Mouse (Mus musculus) hindbrain, embryonic 10.5 days (tissue): ENCODE measurements around the gene Ptov1. TPM values are rescaled to one million over a fixed set of nuclear protein-coding genes. Genes with fewer than 3 reads are reported as not detected.

Experiments
- DNase-seq: peaks from one replicate; pipeline ENCODE4 v3.0.0-alpha.2; 2017; ENCODE audit warnings: low spot score
- H3K27ac ChIP-seq: fragments of 300-500 bp; sonication (generic); 2 replicates; pipeline ENCODE4 v1.5.1; 2016; ENCODE audit warnings: mild to moderate bottlenecking, moderate library complexity
- H3K27me3 ChIP-seq: fragments of 300-500 bp; sonication (generic); 2 replicates; pipeline ENCODE4 v1.6.1; 2016; ENCODE audit warnings: mild to moderate bottlenecking; ENCODE audit not compliant: poor library complexity, insufficient read depth, severe bottlenecking
- H3K36me3 ChIP-seq: fragments of 300-500 bp; sonication (generic); 2 replicates; pipeline ENCODE4 v1.6.1; 2016; ENCODE audit warnings: mild to moderate bottlenecking, moderate library complexity
- H3K4me1 ChIP-seq: fragments of 300-500 bp; sonication (generic); replicated peaks from 2 replicates; pipeline ENCODE4 v1.6.1; 2016; ENCODE audit warnings: mild to moderate bottlenecking
- H3K4me3 ChIP-seq: fragments of 300-500 bp; sonication (generic); 2 replicates; pipeline ENCODE4 v1.5.1; 2016; ENCODE audit warnings: mild to moderate bottlenecking, moderate library complexity
- H3K9me3 ChIP-seq: fragments of 300-500 bp; sonication (generic); 2 replicates; pipeline ENCODE4 v1.6.1; 2016; ENCODE audit warnings: mild to moderate bottlenecking, moderate library complexity
- WGBS: fragments of 180-500 bp; shearing (Covaris S2); methylation state at CpG from one replicate; pipeline ENCODE4 v1.1.7; 2016; 5-methylcytosine and 5-hydroxymethylcytosine counted together
- polyA plus RNA-seq: library from polyadenylated mRNA; unstranded; fragments of >200 nt; fragmentation: Nextera tagmentation; extraction: Ambion mirVana; gene quantifications from 2 replicates; pipeline ENCODE4 v1.2.1, GENCODE M21; 2016

The Ptov1 gene
- 478 and 579 TPM in 2 replicates for polyA plus RNA-seq

DNA sequence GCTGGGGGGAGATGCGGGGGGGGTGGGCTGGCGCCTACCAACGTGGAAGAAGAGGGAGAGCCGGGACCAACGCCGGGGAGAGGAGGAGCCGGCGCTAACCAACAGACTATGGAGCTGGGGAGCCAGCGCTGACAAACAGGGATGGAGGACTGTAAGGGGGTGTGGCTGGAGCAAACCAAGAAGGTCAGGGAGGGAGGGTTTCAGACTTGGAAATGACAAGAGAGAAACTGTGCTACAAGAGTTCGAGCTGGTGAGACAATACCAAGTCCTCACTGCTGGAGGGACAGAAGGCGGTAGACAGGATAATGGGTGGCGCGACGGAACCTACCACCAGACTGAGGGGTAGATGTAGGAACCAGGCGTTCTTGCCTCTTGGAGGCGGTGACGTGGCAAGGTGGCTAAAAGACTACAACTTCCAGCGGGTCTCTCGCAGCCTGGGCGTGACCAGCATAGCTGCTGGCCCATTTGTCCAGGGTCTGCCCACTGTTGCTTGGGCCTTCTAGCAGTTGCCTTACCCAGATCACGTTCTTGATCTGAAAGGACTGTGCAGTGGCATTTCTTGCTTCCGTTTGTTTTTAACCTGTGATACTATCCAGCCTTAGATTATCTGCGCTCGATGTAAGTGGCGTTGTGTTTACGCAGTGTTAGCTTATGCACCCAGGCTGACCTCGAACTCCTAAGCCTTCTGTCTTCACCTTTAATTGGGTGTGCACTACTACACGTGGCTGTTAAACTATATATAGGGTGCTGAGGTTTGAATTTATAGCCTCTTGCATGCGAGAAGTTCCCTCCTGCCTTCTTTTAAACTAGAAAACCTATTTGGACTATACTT lies at the start of gene Ptov1:
Ptov1 (minus strand) TSS at position 92 of the 832 bp plus-strand sequence.
- no peaks in the 10 kb centered on the region for H3K9me3 ChIP-seq
- peaks cover 32% of the 10 kb centered on the region for H3K36me3 ChIP-seq
- peak within 1 kb of the TSS; percentile 95 for H3K4me3 ChIP-seq
- 13% methylated on average over 29 of the region's 29 CpGs for WGBS
- peaks cover 58% of the 10 kb centered on the region for H3K4me1 ChIP-seq
- H3K27ac ChIP-seq: peak within 1 kb of the TSS; percentile 100
- H3K27me3 ChIP-seq: no peaks in the 10 kb centered on the region
- peak; percentile 96 for DNase-seq

DNA sequence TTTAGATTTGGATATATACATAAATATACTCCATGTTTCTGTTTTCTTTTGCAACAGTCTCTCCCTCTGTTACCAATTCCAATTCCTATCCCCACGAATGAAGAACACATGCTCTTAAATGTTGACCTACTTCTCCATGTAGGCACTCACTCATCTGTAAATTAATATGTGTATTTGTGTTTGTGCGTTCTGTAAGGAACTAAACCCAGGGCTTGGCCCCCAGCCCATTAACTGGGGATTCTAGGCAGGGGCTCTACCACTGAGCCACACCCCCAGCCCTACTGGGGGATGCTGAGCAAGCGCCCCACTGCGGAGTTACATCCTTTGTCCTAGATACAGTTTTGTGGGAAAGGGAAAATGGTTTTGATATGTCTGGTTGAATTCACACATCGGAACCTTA lies 49.5 kb upstream of the Ptov1 start:
- no peaks in the 10 kb centered on the region for H3K4me1 ChIP-seq
- H3K36me3 ChIP-seq: peaks cover 87% of the 10 kb centered on the region
- no peak overlapping the region for H3K4me3 ChIP-seq
- DNase-seq: no peak
- H3K9me3 ChIP-seq: no peaks in the 10 kb centered on the region
- no peak overlapping the region for H3K27ac ChIP-seq
- no peaks in the 10 kb centered on the region for H3K27me3 ChIP-seq
- WGBS: 94% methylated on average over 5 of the region's 5 CpGs

DNA sequence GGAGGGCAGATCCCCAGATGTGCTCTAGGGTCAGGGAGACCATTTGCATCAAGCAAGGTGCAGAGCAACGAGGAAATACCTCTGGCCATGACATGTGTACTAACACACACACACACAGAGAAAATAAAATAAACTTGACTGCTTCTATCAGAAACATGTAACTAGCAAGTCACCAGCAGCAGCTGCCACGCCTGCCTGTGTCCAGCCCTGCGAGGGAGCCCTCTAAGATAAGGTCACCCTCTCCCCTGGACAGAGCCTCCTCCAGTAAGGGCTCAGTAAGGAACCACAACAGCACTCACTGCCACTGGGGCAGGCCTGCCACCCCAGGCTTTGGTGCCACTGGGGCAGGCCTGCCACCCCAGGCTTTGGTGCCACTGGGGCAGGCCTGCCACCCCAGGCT lies 48.6 kb upstream of the Ptov1 start:
- H3K27me3 ChIP-seq: no peaks in the 10 kb centered on the region
- no peak overlapping the region for H3K4me3 ChIP-seq
- H3K27ac ChIP-seq: no peak overlapping the region
- DNase-seq: no peak
- H3K4me1 ChIP-seq: no peaks in the 10 kb centered on the region
- H3K9me3 ChIP-seq: no peaks in the 10 kb centered on the region
- 86% methylated on average over 3 of the region's 3 CpGs for WGBS
- H3K36me3 ChIP-seq: peaks cover 87% of the 10 kb centered on the region

DNA sequence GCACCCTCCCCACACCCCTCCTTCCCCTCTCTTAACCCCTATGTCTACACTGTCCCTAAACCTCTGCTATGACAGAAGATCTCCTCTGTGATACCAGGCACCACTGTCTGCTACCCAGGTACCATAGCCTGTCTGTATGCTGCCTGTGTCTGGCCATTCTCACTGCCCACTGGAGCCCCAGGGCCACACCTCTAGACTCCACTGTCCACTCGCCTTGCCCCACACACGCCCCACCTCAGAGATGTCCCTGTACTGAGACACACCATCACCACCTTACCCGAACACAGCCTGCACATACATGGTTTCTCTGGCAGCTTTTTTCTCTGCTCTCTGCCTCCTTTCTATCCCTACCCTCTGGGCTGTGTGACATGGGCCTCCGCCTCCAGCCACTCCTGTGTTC lies 47.3 kb upstream of the Ptov1 start:
- Histone ChIP-seq H3K27me3 (no peaks in the 10 kb centered on the region), H3K4me3 (no peak overlapping the region), H3K9me3 (no peaks in the 10 kb centered on the region), H3K36me3 (peaks cover 87% of the 10 kb centered on the region), H3K4me1 (no peaks in the 10 kb centered on the region), H3K27ac (no peak overlapping the region)
- WGBS: 92% methylated on average over 4 of the region's 4 CpGs
- no peak for DNase-seq

DNA sequence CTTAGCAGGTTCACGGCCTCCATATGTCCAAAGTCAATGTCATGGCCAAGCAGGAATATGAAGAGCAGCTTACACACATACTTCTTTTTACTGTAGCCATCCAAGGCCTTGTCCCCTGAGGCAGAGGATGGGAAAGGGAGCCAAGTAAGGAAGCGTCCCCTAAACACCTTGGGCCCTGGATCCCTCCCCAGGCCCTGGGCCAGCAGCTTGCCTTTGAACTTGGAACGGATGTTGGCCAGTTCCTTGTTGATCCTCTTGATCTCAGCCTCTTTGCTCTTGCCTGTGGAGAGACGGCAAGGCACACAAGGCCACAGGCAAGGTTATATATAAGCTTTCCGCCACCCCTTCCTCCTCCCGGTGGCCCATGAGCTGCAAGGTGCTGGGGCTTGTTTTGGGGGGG lies 46.6 kb upstream of the Ptov1 start:
- Histone ChIP-seq H3K36me3 (peaks cover 88% of the 10 kb centered on the region), H3K27ac (no peak overlapping the region)
- 92% methylated on average over 6 of the region's 6 CpGs for WGBS

DNA sequence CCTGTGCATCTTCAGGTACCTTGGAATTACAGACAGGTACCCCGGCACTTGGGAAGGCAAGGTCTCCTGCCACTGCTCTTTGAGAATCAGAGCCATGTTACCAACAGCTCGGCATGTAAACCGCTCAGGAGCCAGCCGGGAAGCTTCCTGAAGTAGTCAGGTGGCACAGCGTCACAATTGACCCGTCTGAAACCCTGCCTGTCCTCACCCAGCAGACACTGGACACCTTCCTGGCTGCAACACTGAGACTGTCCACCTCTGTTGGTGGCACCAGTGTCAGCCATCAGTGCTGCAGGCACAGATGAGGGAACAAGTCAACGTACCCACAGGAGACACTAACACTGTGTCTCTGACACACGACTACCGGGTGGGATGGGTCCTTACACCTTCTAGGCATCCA lies 45.7 kb upstream of the Ptov1 start:
- no peaks in the 10 kb centered on the region for H3K4me1 ChIP-seq
- peaks cover 88% of the 10 kb centered on the region for H3K36me3 ChIP-seq
- H3K4me3 ChIP-seq: no peak overlapping the region
- no peaks in the 10 kb centered on the region for H3K9me3 ChIP-seq
- H3K27me3 ChIP-seq: no peaks in the 10 kb centered on the region
- no peak overlapping the region for H3K27ac ChIP-seq
- DNase-seq: no peak
- 94% methylated on average over 9 of the region's 9 CpGs for WGBS

More for the DNA sequence above, 46.6 kb upstream of the Ptov1 start:
- Histone ChIP-seq H3K4me3 (no peak overlapping the region), H3K27me3 (no peaks in the 10 kb centered on the region), H3K4me1 (no peaks in the 10 kb centered on the region), H3K9me3 (no peaks in the 10 kb centered on the region)
- no peak for DNase-seq

DNA sequence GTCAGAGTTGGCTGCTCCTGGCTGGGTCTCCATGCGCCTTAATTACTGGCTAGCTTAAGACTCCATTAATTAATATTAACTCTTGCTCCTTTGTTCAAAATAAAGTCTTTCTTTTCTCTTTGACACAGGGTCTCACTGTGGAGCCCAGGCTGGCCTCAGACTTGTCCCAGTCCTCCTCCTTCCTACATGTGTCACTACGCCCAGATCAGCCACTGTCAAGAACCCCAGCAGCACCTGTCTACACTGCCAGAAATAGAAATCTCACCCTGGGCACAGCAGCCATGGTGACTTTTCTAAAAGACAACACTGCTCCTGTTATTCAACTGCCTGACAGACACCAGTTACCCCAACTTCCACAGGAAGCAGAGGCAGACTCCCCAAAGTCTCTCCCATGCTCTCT lies 44.8 kb upstream of the Ptov1 start:
- Histone ChIP-seq H3K9me3 (no peaks in the 10 kb centered on the region), H3K27ac (no peak overlapping the region), H3K4me1 (no peaks in the 10 kb centered on the region), H3K4me3 (no peak overlapping the region), H3K27me3 (no peaks in the 10 kb centered on the region), H3K36me3 (peaks cover 88% of the 10 kb centered on the region)
- 89% methylated on average over 2 of the region's 2 CpGs for WGBS
- DNase-seq: no peak

DNA sequence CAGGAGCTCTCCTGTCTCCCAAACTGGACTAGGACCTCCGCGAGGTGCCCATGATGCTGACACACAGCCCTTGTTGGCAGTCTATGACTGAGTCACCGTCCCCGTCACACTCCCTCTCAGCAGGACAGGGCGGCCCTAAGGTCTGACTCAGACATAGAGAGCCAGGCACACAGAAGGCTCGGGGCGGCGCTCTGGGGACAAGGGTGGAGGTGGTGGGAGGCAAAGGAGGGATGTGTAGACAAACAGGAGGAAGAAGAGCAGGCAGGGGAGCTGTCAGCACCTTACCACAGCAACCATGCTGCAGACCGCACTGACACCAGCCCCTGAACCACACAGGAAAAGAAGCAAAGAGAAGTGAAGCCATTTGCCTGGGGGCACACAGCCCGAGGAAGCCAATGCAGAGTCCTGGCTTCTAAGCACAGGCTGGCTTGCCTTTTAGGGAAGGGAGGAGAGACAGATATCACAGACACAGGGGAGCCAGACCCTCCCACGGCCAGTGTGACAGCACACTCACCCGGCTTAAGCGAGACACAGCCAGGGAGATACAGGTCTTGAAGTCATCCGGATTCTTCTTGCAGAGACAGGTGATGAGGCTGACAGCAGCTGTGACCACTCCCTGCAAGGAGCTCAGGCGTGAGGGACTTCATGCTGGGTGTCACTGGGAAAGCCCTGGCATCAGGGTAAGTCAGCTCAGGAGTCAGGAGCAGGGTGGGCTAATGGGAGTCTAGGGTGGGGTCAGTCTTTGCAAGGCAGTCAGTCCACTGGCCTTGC lies 39.3 kb upstream of the Ptov1 start:
- WGBS: 89% methylated on average over 15 of the region's 15 CpGs
- H3K4me1 ChIP-seq: no peaks in the 10 kb centered on the region
- H3K9me3 ChIP-seq: no peaks in the 10 kb centered on the region
- no peak overlapping the region for H3K4me3 ChIP-seq
- H3K27me3 ChIP-seq: no peaks in the 10 kb centered on the region
- H3K27ac ChIP-seq: no peak overlapping the region
- H3K36me3 ChIP-seq: peaks cover 100% of the 10 kb centered on the region
- DNase-seq: no peak

DNA sequence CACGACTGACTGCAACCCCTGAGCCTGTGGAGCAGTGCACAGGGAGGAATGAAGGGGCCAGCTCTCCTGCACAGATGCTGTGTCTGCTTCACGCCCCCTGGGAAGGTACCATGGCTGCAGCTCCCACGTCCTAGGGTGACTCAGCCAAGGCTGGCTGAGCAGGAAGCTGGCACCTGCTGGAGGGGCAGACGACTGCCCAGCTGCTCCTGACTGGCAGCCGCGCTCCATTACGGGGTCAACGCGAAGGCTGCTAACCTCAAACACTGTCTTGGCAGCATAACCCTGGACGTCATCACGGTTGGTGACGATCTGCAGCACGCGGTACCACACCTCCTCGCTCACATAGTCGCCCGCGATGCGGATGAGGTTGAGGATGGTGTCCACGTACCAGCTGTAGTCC lies 35.8 kb upstream of the Ptov1 start:
- Histone ChIP-seq H3K4me3 (no peak overlapping the region), H3K9me3 (no peaks in the 10 kb centered on the region), H3K4me1 (peaks cover 18% of the 10 kb centered on the region), H3K36me3 (peaks cover 98% of the 10 kb centered on the region), H3K27ac (no peak overlapping the region), H3K27me3 (no peaks in the 10 kb centered on the region)
- no peak for DNase-seq
- WGBS: 94% methylated on average over 20 of the region's 20 CpGs

DNA sequence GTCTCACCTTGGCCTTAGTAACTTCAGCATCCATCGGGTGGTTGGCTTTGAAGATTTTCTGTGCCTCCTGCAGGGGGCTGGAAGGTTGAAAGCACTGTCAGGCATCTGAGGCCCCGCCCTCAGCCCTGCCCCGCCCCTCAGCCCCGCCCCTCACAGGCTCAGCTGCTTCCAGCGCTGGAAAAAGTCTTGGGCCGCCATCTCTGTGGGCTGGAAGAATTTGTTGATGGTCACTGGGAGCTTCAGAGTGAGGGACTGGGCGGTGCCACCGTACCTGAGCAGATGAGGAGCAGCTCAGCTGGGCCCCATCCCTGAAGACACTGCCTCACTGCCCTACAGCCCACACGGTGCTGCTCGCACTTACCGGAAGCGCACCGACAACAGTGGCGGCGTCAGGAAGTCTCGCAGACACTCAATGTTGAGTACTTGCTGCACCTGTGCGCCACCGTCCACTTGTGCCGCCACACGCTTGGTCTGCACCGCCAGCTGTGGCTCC lies 31.7 kb upstream of the Ptov1 start:
- Histone ChIP-seq H3K9me3 (no peaks in the 10 kb centered on the region), H3K4me3 (peak overlapping the region; percentile 40), H3K27me3 (no peaks in the 10 kb centered on the region), H3K36me3 (peaks cover 77% of the 10 kb centered on the region), H3K27ac (peak overlapping the region; percentile 50), H3K4me1 (peaks cover 54% of the 10 kb centered on the region)
- DNase-seq: peak; percentile 76
- 20% methylated on average over 21 of the region's 21 CpGs for WGBS

DNA sequence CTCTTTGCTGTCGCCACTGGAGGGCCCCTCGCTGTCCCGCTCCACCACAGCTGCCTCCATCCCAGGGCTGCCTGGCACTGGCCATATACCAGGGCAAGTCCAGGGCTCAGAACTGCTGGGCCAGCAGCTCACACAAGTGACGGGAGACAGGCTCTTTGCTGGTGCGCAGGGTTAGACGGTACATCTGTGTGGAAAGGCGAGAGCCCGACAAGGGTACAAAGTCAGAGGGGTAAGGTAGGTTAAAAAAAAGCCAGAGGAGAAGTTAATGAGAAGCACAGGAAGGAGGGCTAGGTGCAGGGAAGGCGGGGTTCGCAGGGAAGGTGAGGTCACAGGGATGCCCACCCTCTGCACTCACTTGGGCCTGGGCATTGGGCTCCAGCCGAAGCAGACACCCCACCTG lies 31.0 kb upstream of the Ptov1 start:
- peak overlapping the region; percentile 50; the same call in 1 of the 2 replicates for H3K27ac ChIP-seq
- H3K36me3 ChIP-seq: peaks cover 71% of the 10 kb centered on the region
- H3K4me3 ChIP-seq: no peak overlapping the region
- WGBS: 83% methylated on average over 11 of the region's 11 CpGs
- peaks cover 57% of the 10 kb centered on the region for H3K4me1 ChIP-seq
- no peaks in the 10 kb centered on the region for H3K9me3 ChIP-seq
- DNase-seq: no peak
- H3K27me3 ChIP-seq: no peaks in the 10 kb centered on the region

DNA sequence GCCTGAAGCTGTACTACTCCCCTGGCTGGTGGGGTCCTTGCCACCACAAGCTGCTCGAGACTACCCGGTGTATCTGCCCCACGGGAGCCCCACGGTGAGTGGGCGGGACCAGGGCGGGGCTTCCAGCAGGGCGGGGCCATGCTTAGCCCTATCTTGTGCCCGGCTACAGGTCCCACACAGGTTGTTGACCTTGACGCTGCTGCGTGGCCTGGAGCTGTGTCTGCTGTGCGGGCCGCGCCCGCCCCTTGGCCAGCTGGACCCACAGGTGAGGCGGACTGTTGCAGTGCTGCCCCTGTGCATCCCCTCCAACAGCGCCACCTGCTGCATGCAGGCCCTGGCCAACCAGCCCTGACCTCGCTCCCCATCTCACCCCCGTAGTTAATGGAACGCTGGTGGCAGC lies 29.0 kb upstream of the Ptov1 start:
- peak; percentile 15 for DNase-seq
- H3K27me3 ChIP-seq: no peaks in the 10 kb centered on the region
- H3K27ac ChIP-seq: peak overlapping the region; percentile 68
- H3K36me3 ChIP-seq: peaks cover 50% of the 10 kb centered on the region
- WGBS: 33% methylated on average over 19 of the region's 19 CpGs
- H3K9me3 ChIP-seq: no peaks in the 10 kb centered on the region
- H3K4me1 ChIP-seq: peaks cover 75% of the 10 kb centered on the region
- peak overlapping the region; percentile 35 for H3K4me3 ChIP-seq

DNA sequence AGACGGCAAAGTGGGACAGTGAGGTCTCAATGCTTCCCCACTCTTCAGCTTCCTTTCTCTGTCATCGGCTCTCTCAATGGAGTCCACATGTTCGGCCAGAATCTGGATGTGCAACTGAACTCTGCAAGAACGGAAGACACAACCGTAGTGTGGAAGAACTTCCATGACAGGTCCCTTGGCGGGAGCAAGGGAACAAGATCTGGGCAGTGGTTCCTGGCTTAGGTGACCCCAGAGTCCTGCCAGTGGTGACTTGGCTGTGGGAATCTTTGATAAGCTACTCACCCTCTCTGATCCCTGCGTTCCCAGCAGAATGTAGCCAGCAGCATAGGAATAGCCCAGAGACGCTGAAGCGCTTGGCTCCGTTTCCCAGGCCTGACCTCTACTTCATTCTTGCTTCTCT lies 26.9 kb upstream of the Ptov1 start:
- WGBS: 35% methylated on average over 10 of the region's 10 CpGs
- Histone ChIP-seq H3K4me1 (peaks cover 77% of the 10 kb centered on the region), H3K36me3 (peaks cover 29% of the 10 kb centered on the region), H3K9me3 (no peaks in the 10 kb centered on the region), H3K27me3 (no peaks in the 10 kb centered on the region), H3K4me3 (peak overlapping the region; percentile 80), H3K27ac (peak overlapping the region; percentile 96)
- no peak for DNase-seq
